Mouse (Mus musculus) urinary bladder, postnatal 4 days (tissue): ENCODE results near the gene Ppp1r27.
"Not testable (repeated sequence)": the region's sequence is repeated elsewhere in the genome, so short reads cannot be mapped to it uniquely, and the experiment has no call there.

ENCODE experiments used
- DNase-seq, 2 experiments: peaks; one replicate each; pipeline ENCODE4 v3.0.0; 2021 to 2022; ENCODE audit warnings: low spot score in 2 of 2

Gene Ppp1r27

DNA sequence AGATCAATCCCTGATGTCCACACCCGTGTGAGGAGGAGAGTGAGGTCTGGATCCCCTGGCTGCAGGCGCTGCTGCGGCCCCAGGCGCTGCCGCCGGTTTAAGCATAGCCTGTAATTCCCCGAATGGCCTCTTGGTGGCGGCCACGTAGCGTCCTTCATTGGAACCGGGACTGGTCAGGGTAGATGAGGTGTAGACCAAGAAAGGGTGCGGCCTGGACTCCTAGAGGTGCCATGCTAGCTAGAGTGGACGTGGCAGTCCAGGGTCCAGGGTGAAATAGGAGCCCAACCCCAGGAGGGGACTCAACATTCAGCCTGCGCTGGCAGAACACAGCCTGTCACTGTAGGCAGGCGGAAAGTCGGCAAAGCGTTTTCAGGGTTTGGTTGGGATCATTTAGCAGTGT, 35.3 kb downstream of the Ppp1r27 start:
- DNase-seq = peak; percentile 83 to 92

DNA sequence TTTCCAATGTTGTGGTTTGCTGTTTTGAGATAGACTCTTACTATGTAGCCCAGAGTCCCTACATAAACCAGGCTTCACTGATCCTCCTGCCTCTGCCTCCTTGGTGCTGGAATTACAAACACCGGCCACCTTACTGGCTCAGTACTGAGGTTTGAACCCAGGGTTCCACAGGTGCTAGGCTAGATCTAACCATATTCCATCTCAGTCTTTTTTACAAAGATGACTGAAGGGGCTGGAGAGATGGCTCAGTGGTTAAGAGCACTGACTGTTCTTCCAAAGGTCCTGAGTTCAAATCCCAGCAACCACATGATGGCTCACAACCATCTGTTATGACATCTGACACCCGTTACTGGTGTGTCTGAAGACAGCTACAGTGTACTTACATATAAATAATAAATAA, 36.7 kb downstream of the Ppp1r27 start:
- DNase-seq = not testable (repeated sequence)

DNA sequence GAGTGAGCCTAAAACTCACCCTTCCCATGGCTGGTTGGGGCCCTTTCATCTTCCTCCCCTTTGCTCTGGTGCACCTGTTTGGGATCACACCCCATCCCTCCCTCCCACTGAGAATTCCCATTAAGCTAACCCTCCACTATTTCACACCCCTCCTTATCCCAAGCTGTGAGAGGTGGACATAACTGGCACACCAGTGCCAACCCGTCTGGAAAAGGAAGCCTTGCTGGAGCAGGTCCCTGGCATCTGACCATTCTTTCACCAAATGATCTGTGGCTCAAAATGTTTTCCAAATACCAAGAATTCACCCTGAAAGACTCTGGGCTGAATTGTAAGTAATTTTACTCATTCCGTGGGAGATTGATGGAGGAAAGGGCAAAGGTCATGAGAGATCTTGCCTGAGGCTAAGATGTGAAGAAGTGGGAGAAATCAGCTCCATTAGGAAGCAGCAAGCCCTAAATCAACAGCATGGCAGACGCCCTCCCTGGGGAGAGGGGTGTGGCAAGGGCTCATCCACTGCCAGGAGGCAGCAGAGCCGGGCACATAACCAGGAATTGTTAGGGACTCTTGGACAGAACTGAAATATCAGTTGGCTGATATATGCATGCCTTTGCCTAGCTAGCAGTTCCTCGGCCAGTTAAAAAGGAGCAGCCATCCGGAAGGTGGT, 38.0 kb downstream of the Ppp1r27 start:
- DNase-seq = no peak

DNA sequence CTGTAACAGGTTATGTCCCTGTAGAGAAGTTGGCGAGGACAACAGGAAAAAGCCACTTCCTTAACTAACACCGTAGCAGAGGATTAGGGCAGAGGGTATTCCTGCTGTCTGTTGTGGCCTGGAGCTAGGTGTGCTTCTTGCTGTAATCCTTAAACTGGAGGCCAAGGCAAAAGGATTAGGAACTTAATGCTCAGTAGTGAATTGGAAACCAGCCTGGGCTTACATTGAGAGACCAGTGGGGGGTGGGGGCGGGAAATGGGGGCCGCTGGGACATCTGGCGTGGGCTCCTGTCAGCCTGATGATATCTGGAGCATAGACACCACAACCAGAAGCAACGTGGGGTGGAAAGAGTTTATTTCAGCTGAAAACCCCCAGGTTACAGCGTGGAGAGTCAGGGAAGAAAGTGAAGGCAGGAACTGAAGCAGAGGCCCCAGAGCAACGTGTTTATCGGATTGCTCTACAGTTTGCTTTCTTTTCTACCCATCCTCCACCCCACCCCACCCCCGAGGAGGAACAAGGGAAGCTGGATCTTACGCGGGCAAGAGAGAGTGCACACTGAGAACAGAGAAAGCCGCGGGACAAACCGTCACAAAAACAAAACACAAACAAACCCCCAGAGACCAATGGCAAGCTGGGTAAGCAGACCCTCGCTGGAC, 40.4 kb downstream of the Ppp1r27 start:
- no peak for DNase-seq

DNA sequence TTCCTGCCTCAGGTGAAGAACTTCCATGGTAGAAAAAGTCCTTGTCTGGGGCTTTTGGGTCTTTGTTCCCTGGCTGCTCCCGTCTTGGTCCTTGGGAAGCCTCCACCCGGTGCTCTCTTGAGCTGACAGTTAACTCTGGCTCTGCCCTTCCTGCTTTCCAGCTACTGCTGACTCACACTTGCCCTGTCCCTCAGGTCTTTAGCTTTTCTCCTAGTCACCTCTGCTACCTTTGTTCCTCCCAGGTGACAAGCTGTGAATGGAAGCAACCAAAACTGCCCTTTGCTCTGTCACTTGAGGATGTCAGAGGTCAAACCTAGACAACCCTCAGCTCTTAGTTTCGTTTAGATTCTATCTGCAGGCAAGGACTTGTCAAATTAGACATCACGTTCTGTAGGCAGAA, 41.0 kb downstream of the Ppp1r27 start:
- DNase-seq = no peak

DNA sequence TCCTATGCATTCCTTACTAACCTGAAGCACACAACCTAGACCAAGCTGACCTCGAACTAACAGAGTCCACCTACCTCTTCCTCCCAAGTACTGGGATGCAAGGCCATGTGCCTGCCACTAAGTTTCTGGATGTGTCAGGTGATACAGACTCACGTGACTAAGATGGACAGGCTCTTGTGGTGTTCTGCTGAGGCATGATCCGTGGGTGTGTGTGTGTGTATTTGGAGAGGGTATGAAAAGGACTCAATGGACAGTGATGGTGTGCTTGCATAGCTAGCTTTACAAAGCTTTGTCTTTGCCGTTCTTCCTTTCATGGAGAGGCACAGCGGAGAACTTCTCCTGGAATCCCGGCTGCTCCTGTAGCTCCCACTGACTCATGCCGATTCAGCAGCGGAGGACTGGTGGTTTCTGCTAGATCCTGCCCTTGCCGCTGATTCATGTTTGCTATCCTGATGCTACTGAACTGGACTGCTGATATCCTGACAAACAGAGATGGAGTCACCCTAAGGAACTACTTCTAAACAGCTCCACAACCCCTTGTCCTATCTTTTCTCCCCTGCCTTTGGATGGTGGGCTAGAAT, 42.6 kb downstream of the Ppp1r27 start:
- no peak for DNase-seq

DNA sequence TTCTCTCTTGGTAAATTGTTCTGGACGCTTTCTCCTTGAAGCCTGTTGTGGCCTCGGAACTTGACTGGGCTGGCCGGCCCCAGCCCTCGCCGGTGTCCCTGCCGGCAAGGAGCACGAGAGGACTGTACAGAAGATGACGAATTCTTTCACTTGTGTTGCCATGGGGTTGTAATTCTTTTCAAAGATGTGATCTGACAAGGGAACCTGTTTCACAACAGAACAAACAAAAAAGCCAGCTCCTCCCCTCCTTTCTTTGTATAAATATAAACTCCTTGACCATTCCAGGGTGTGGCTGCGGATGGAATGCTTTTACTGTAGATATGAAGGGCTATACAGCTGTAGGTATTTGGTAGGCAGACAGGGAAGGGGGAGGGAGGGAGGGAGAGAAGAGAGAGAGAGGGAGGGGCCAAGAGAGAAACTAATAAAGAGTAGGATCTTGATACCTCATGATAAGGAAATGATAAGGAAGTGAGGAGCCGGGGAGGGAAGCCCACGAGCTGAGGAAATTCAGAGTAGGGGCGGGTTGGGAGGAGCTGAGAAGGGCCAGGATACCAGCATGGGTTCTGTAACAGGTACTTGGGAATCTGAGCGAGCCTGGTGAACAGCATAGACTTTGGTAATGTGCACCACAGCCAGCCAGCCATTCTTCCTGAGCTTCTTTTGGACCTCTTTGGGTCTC, 43.2 kb downstream of the Ppp1r27 start:
- DNase-seq = no peak

DNA sequence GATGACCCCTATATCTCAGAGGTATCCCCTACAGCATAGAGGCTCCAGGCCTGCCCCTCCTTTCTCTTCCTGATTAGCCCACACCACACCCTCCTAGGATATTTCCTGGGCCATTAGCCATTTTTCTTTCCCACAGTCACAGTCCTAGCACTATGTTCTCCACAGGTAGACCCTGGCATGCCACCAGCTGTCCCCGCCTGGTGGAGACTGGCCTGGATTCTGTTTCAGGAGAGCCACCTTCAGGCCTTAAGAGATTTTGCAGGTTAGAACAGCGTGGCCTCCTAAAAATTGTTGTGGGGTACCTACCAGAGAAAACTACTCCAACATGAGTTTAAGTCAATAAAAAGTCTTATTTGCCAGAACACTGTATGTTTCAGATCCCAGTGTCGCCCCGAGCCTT, 44.0 kb downstream of the Ppp1r27 start:
- peak in 1 of 2 experiments; percentile 59 for DNase-seq

DNA sequence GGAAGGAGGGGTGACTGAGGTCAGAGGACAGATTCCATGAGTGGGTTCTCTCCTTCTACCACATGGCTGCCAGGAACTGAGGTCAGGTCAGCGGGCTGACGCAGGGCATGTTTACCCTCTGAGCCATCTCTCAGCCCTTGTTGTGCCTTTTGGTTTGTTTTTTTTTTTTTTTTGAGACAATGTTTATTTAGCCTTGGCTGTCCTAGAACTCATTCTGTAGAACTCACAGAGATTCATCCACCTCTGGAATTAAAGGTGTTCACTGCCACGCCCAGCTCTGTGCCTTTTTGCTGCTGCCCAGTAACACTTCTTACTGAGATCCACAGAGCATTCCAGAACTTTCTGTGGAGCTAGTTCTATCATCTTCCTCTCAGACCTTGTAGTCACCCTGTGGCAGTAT, 45.3 kb downstream of the Ppp1r27 start:
- DNase-seq = no peak

DNA sequence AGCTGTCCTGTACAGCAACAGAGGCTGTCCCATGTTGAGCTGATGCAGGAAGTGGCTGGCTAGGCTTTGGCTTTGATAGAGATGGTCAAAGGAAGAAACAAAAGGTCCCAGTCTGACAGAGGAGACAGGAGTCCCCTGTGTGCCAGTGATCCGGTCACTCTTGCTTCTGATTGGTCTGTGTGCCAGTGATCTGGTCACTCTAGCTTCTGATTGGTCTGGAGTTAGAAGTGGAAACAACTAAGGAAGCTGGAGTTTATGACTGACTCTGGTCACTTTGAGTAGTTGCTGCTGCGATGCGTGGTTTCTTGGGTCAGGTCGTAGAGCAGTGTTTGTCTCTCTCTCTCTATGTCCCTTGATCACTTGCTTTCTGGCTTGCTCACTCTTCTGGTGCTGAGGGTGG, 49.2 kb downstream of the Ppp1r27 start:
- DNase-seq = no peak

DNA sequence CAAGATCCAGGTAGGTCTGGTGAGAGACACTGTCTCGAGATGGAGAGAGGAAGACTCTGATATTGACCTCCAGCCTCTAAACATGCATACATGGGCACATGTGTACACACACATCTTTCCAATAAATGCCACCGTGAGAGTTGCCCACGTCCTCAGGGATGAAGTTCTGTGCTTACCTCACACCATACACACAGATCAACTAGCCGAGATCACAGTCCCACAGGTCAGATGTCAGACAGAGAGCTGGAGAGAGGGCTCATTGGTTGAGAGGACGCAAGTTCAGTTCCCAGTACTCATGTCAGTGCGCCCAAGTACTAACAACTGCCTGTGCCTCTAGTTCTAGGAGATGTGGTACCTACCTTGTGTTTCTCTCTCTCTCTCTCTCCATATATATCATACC, 49.9 kb downstream of the Ppp1r27 start:
- DNase-seq = no peak

DNA sequence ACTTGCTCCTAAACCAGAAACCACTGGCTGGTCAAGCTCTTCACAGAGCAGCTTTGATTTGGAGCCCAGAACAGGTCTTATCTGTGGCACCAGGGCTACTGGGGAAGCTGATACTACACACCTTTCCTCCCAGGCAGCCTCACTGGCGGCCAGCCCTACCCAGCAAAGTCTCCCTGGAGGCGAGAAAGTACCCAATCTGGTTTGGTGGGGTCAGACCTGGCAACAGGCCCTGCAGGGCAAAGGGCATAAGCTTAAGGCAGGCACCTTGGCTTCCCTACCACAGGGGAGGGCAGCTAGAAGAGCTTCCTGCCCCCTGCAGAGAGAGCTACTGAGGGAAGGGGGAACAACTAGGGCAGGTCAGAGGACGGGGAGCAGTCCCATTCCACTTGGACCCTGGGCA, 50.6 kb downstream of the Ppp1r27 start:
- DNase-seq = peak in 1 of 2 experiments; percentile 60
